Mouse (Mus musculus): ENCODE results near the gene Gm17374. TPM values are rescaled to one million over a fixed set of nuclear protein-coding genes. Genes with fewer than 3 reads are reported as not detected.
"Not testable (repeated sequence)": the region's sequence is repeated elsewhere in the genome, so short reads cannot be mapped to it uniquely, and the experiment has no call there.

Gm17374 gene
- polyA plus RNA-seq, 1 experiment from 2014 or later: not detected

DNA sequence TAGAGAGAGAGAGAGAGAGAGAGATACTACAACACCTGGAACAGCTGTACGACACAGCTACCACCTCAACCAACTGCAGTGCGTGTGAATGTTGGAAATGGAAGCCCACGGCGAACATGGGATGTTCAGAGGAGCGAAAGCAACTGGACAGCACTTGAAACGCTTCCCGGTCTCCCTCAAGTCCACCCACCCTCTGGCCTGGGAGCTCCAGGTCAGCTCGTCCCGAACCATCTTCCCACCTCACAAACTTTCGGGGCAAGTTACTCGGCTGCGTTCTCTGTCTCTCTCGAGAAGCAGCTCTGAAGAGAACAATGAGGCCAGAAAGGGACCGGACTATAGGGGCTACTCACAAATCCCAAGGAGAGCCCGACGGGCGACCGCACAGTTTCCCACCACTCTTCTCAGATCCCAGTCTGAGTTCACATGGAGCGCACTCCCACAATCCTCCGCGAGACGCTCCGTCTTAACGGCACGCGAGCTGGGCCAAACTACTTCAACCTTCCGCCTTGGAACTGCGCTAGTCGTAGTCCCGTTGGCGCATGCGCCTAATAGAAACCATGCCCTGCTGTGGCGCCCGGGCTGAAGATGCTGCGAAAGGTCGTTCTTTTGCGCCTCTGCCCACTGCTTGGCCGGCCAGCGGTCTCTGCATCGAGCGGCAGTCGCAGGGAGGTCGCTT, 18.4 kb downstream of the Gm17374 start, which contains the start of the genes Esf1 and Ndufaf5:
TSS of gene Esf1 (minus strand) at position 438 of the 676 bp plus-strand sequence.
TSS of gene Ndufaf5 (plus strand) at position 523 of the 676 bp plus-strand sequence.
- Histone ChIP-seq H3K9me3 (ENCODE audit: control insufficient read depth, low read length) (no peaks in the 10 kb centered on the region), H3K36me3 (ENCODE audit: control insufficient read depth, insufficient read depth, low read length) (peaks cover 13% of the 10 kb centered on the region), H3K27ac (ENCODE audit: low read depth, low read length) (peak within 1 kb of the TSS; percentile 86), H3K9ac (ENCODE audit: low read depth, low read length) (peak within 1 kb of the TSS; percentile 90), H3K4me1 (ENCODE audit: control insufficient read depth, insufficient read depth, low read length) (peaks cover 5% of the 10 kb centered on the region; the same call in 1 of the 2 replicates), H3K4me3 (ENCODE audit: low read length) (peak within 1 kb of the TSS; percentile 95), H3K4me2 (replicated peaks; ENCODE audit: low read depth, low read length) (peak within 1 kb of the TSS; percentile 82), H3K27me3 (ENCODE audit: control insufficient read depth, insufficient read depth, low read length) (no peaks in the 10 kb centered on the region)
- under 1% methylated on average over 43 of the region's 43 CpGs for WGBS
- peak; percentile 99 for ATAC-seq (ENCODE audit: low FRiP score, low TSS enrichment)

DNA sequence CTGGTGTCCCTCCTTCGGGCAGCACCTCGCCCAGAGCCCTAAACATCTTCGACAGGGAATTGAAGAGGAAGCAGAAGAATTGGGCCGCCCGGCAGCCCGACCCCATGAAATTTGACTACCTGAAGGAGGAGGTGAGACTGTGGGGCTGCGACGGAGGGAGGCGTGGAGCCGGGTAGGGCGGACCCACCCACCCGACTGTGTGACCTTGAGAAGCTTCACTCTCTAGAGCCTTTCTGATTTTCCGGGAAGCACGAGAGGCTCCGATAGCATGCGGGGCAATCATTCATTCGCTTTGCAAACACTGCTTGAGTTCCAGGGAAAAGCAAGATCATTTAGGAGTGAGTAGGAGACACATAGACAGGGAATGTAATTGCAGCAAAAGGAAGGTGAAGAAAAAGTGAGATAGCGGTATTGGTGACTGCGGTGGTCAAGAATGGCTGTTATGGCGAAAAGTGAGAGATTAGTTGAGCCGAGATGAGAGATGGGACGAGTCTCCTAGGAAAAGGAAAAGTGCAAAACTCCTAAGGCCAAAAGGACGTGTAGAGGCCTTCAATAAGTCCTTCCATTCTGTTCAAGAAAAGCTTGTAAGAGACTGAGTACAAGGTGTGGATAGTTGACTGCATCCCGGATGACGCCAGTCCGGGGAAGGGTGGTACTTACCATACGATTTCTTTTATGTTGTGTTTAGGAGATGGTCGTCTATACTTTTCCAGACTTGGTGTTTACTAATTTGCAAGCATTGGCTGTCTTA, 19.1 kb downstream of the Gm17374 start:
- peaks cover 5% of the 10 kb centered on the region; the same call in 1 of the 2 replicates for H3K4me1 ChIP-seq (ENCODE audit: control insufficient read depth, insufficient read depth, low read length)

DNA sequence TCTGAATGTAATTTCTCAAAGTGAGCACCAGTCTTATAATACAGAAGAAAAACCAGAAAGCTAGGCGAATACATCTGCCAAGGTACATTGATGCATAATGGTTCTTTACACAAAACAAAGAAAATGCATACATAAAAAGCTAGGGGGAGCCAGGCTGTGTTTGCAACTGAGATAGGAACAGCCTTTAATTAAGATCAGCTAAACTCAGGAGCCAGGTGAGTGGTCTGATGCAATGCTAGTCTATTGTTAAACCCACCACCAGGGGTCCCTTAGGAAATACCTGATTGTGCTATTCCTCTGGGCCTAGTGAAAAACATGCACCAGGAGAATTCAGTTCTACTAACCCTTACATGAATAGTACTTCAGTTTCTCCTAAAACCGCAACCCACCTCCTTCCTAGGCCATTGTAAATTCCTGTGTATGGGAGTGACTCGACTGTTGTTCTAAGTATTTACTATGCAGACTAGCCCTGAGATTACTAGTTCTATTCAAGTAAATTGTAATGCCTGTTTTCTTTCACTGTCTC, 33.9 kb downstream of the Gm17374 start:
- H3K4me2 ChIP-seq (replicated peaks; ENCODE audit: low read depth, low read length); H3K27me3 ChIP-seq (ENCODE audit: control insufficient read depth, insufficient read depth, low read length); H3K9ac ChIP-seq (ENCODE audit: low read depth, low read length); H3K4me1 ChIP-seq (ENCODE audit: control insufficient read depth, insufficient read depth, low read length); H3K4me3 ChIP-seq (ENCODE audit: low read length); H3K27ac ChIP-seq (ENCODE audit: low read depth, low read length); ATAC-seq (ENCODE audit: low FRiP score, low TSS enrichment); H3K9me3 ChIP-seq (ENCODE audit: control insufficient read depth, low read length): not testable (repeated sequence)
- H3K36me3 ChIP-seq (ENCODE audit: control insufficient read depth, insufficient read depth, low read length): peaks cover 34% of the 10 kb centered on the region
- 87% methylated on average over 3 of the region's 3 CpGs for WGBS

More for the DNA sequence above, 19.1 kb downstream of the Gm17374 start:
- H3K27me3 ChIP-seq (ENCODE audit: control insufficient read depth, insufficient read depth, low read length): no peaks in the 10 kb centered on the region
- H3K36me3 ChIP-seq (ENCODE audit: control insufficient read depth, insufficient read depth, low read length): peaks cover 11% of the 10 kb centered on the region
- peak overlapping the region; percentile 90 for H3K9ac ChIP-seq (ENCODE audit: low read depth, low read length)
- WGBS: 8% methylated on average over 28 of the region's 28 CpGs
- no peaks in the 10 kb centered on the region for H3K9me3 ChIP-seq (ENCODE audit: control insufficient read depth, low read length)
- H3K4me2 ChIP-seq (replicated peaks; ENCODE audit: low read depth, low read length): peak overlapping the region; percentile 70
- peak; percentile 93 for ATAC-seq (ENCODE audit: low FRiP score, low TSS enrichment)
- peak overlapping the region; percentile 86 for H3K27ac ChIP-seq (ENCODE audit: low read depth, low read length)
- H3K4me3 ChIP-seq (ENCODE audit: low read length): peak overlapping the region; percentile 95

DNA sequence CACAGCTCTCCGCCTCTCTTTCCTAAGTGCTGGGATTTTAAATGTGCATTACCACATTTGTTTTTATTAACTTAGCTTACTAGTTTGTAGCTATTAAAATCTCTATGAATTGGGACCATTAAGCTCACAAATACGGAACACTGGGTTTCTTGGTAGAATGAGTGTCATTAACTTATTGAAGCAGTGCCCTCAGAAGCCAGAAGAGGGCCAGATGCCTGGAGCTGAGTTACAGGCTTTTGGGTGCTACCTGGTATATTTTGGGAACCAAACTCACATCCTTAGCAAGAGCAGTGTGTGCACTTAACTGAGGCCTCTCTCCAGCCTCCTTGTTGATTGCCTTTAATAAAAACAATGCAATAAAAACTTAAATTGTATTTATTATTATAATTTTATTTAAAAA, 48.9 kb downstream of the Gm17374 start:
- Histone ChIP-seq H3K27me3 (ENCODE audit: control insufficient read depth, insufficient read depth, low read length) (no peaks in the 10 kb centered on the region), H3K4me3 (ENCODE audit: low read length) (no peak overlapping the region), H3K9ac (ENCODE audit: low read depth, low read length) (no peak overlapping the region), H3K9me3 (ENCODE audit: control insufficient read depth, low read length) (no peaks in the 10 kb centered on the region), H3K4me1 (ENCODE audit: control insufficient read depth, insufficient read depth, low read length) (no peaks in the 10 kb centered on the region), H3K4me2 (replicated peaks; ENCODE audit: low read depth, low read length) (no peak overlapping the region), H3K36me3 (ENCODE audit: control insufficient read depth, insufficient read depth, low read length) (peaks cover 19% of the 10 kb centered on the region; the same call in 1 of the 2 replicates), H3K27ac (ENCODE audit: low read depth, low read length) (no peak overlapping the region)
- ATAC-seq (ENCODE audit: low FRiP score, low TSS enrichment): no peak
- WGBS: 73% methylated on average over 2 of the region's 2 CpGs

DNA sequence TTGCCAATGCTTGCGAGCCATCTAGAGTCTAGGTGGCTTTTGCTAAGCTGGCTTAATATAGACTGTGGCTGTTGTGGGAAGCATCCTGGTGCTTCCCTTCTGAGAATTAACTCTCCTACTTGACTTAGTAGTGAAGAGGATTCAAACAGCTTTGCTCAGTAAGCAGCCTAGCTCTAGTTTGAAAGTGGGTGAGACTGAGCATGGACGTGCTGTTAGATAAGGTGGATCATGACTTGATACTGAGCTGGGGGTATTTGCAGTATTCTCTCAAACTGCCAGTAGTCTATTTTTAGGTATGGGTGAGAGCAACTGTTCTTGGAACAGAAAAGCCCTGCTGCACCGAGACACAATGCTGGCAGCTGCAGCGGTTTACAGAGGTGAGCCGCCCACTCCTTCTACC, 50.7 kb downstream of the Gm17374 start:
- no peaks in the 10 kb centered on the region for H3K4me1 ChIP-seq (ENCODE audit: control insufficient read depth, insufficient read depth, low read length)
- H3K27ac ChIP-seq (ENCODE audit: low read depth, low read length): no peak overlapping the region
- no peak overlapping the region for H3K4me3 ChIP-seq (ENCODE audit: low read length)
- WGBS: 95% methylated on average over 5 of the region's 5 CpGs
- no peaks in the 10 kb centered on the region for H3K9me3 ChIP-seq (ENCODE audit: control insufficient read depth, low read length)
- no peak overlapping the region for H3K9ac ChIP-seq (ENCODE audit: low read depth, low read length)
- no peak for ATAC-seq (ENCODE audit: low FRiP score, low TSS enrichment)
- H3K36me3 ChIP-seq (ENCODE audit: control insufficient read depth, insufficient read depth, low read length): peaks cover 19% of the 10 kb centered on the region; the same call in 1 of the 2 replicates
- H3K4me2 ChIP-seq (replicated peaks; ENCODE audit: low read depth, low read length): no peak overlapping the region
- H3K27me3 ChIP-seq (ENCODE audit: control insufficient read depth, insufficient read depth, low read length): no peaks in the 10 kb centered on the region

Other genes starting within 250 kb of the Gm17374 start
- 23.5 and 24.4 TPM in 2 replicates for gene Tasp1, start 85.2 kb upstream of the Gm17374 start, polyA plus RNA-seq (2014; fragmentation: Nextera tagmentation; extraction: Ambion mirVana)
- 36.3 and 41.0 TPM in 2 replicates for gene Esf1, start 18.5 kb downstream of the Gm17374 start, polyA plus RNA-seq (2014; fragmentation: Nextera tagmentation; extraction: Ambion mirVana)
- gene Ndufaf5, start 18.6 kb downstream of the Gm17374 start, polyA plus RNA-seq (2014; fragmentation: Nextera tagmentation; extraction: Ambion mirVana): 22.7 and 26.8 TPM in 2 replicates
- not detected in 2 replicates for gene Sel1l2, start 237.7 kb downstream of the Gm17374 start, polyA plus RNA-seq (2014; fragmentation: Nextera tagmentation; extraction: Ambion mirVana)
- gene Macrod2, start 243.3 kb downstream of the Gm17374 start, polyA plus RNA-seq (2014; fragmentation: Nextera tagmentation; extraction: Ambion mirVana): 22.2 and 32.5 TPM in 2 replicates

Data from kidney, embryonic 14.5 days (tissue).